Mouse (Mus musculus): ENCODE measurements around the gene Miga2. TPM values are rescaled to one million over a fixed set of nuclear protein-coding genes. Genes with fewer than 3 reads are reported as not detected.
A peak's percentile ranks its signal among the peaks of the same experiment; 100 is the strongest.

Gene Miga2
- polyA plus RNA-seq, 1 experiment from 2014 or later: 13.8 TPM

DNA sequence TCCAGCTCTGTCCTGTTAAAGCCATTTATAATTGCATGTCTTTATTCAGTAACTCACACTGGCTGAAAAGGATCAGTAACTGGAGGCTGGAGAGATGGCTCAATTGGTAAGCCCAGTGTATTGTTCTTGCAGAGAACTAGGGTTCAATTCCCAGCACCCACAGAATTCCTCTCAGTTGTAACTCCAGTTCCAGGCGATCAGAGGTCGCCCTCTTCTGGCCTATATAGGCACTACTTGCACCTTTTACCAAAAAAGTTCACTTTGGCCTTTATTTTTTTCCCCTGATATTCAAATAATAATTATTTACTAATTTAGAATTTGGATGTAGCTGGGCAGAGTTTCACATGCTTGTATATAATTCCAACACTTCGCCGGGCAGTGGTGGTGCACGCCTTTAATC lies 1.2 kb upstream of the Miga2 start:
- Histone ChIP-seq H3K4me3 (ENCODE audit: low read depth, low read length) (no peak overlapping the region), H3K9ac (replicated peaks; ENCODE audit: low read depth) (no peak overlapping the region), H3K4me1 (ENCODE audit: insufficient read depth, low read depth, low read length) (peaks cover 17% of the 10 kb centered on the region), H3K27ac (ENCODE audit: low read length) (no peak overlapping the region), H3K27me3 (replicated peaks; ENCODE audit: insufficient read depth, low read length) (no peaks in the 10 kb centered on the region), H3K9me3 (ENCODE audit: low read length) (no peaks in the 10 kb centered on the region), H3K4me2 (replicated peaks; ENCODE audit: low read depth, low read length) (no peak overlapping the region), H3K36me3 (ENCODE audit: insufficient read depth, low read length) (no peaks in the 10 kb centered on the region)
- ATAC-seq: no peak
- TF ChIP-seq EP300 (IDR thresholded peaks at IDR 0.05) (no peak), CTCF (IDR thresholded peaks at IDR 0.05) (peak; percentile 40)
- 70% methylated on average over 5 of the region's 5 CpGs for WGBS
- no peak for DNase-seq (ENCODE audit: low spot score)

- WGBS: 74% methylated on average over 2 of the region's 2 CpGs
- Histone ChIP-seq H3K27me3 (replicated peaks; ENCODE audit: insufficient read depth, low read length) (no peaks in the 10 kb centered on the region), H3K9ac (replicated peaks; ENCODE audit: low read depth) (0 out of 2 replicates have a peak overlapping the region, but pooled peaks have one; percentile 61), H3K4me3 (ENCODE audit: low read depth, low read length) (0 out of 2 replicates have a peak overlapping the region, but pooled peaks have one; percentile 10), H3K36me3 (ENCODE audit: insufficient read depth, low read length) (peaks cover 17% of the 10 kb centered on the region; the same call in 1 of the 2 replicates), H3K9me3 (ENCODE audit: low read length) (no peaks in the 10 kb centered on the region), H3K4me1 (ENCODE audit: insufficient read depth, low read depth, low read length) (peaks cover 11% of the 10 kb centered on the region; the same call in 1 of the 2 replicates), H3K4me2 (replicated peaks; ENCODE audit: low read depth, low read length) (peak overlapping the region; percentile 76), H3K27ac (ENCODE audit: low read length) (0 out of 2 replicates have a peak overlapping the region, but pooled peaks have one; percentile 35)
- TF ChIP-seq CTCF (IDR thresholded peaks at IDR 0.05) (no peak), EP300 (IDR thresholded peaks at IDR 0.05) (no peak)
- ATAC-seq (no peak), DNase-seq (ENCODE audit: low spot score) (no peak)
These were observed 1.4 kb downstream of the Miga2 start for GRCm38 (mm10) chr2:30365281-30366069.

- Histone ChIP-seq H3K27ac (ENCODE audit: low read length) (peak overlapping the region; percentile 47; the same call in 1 of the 2 replicates), H3K27me3 (replicated peaks; ENCODE audit: insufficient read depth, low read length) (no peaks in the 10 kb centered on the region), H3K9ac (replicated peaks; ENCODE audit: low read depth) (no peak overlapping the region), H3K4me1 (ENCODE audit: insufficient read depth, low read depth, low read length) (peaks cover 11% of the 10 kb centered on the region; the same call in 1 of the 2 replicates), H3K9me3 (ENCODE audit: low read length) (no peaks in the 10 kb centered on the region), H3K36me3 (ENCODE audit: insufficient read depth, low read length) (peaks cover 17% of the 10 kb centered on the region; the same call in 1 of the 2 replicates), H3K4me2 (replicated peaks; ENCODE audit: low read depth, low read length) (no peak overlapping the region), H3K4me3 (ENCODE audit: low read depth, low read length) (no peak overlapping the region)
- no peak for TF ChIP-seq EP300 (IDR thresholded peaks at IDR 0.05)
- peak; percentile 38; the same call in 1 of the 2 replicates for TF ChIP-seq CTCF (IDR thresholded peaks at IDR 0.05)
- WGBS: 50% methylated on average over 5 of the region's 5 CpGs
- DNase-seq (ENCODE audit: low spot score) (peak; percentile 50), ATAC-seq (no peak)
These were observed 2.2 kb downstream of the Miga2 start for GRCm38 (mm10) chr2:30366203-30366602.

DNA sequence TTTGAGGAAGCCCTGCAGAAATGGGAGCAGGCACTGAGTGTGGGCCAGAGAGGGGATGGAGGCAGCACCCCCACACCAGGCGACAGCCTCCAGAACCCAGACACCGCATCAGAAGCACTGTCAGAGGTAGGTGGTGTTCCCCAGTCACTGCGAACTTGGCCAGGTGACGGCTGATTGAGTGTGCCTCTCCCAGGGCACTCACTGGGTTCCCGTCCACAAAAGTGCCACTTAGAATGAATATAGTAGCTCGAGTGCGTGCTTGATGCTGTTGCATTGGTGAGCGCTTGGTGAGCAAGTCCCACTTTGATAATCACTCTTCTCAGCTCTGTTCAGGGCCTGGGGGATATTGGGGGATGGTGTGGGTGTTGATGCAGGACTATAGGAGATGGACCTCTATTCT lies 7.5 kb downstream of the Miga2 start:
- H3K4me2 ChIP-seq (replicated peaks; ENCODE audit: low read depth, low read length): no peak overlapping the region
- H3K9ac ChIP-seq (replicated peaks; ENCODE audit: low read depth): no peak overlapping the region
- DNase-seq (ENCODE audit: low spot score): peak; percentile 70
- ATAC-seq: peak; percentile 86
- H3K36me3 ChIP-seq (ENCODE audit: insufficient read depth, low read length): peaks cover 31% of the 10 kb centered on the region; the same call in 1 of the 2 replicates
- no peak overlapping the region for H3K4me3 ChIP-seq (ENCODE audit: low read depth, low read length)
- H3K4me1 ChIP-seq (ENCODE audit: insufficient read depth, low read depth, low read length): no peaks in the 10 kb centered on the region
- no peak for TF ChIP-seq CTCF (IDR thresholded peaks at IDR 0.05)
- TF ChIP-seq EP300 (IDR thresholded peaks at IDR 0.05): no peak
- no peak overlapping the region for H3K27ac ChIP-seq (ENCODE audit: low read length)
- no peaks in the 10 kb centered on the region for H3K9me3 ChIP-seq (ENCODE audit: low read length)
- H3K27me3 ChIP-seq (replicated peaks; ENCODE audit: insufficient read depth, low read length): no peaks in the 10 kb centered on the region
- WGBS: 71% methylated on average over 8 of the region's 8 CpGs

- no peaks in the 10 kb centered on the region for H3K4me1 ChIP-seq (ENCODE audit: insufficient read depth, low read depth, low read length)
- H3K9ac ChIP-seq (replicated peaks; ENCODE audit: low read depth): no peak overlapping the region
- peaks cover 31% of the 10 kb centered on the region; the same call in 1 of the 2 replicates for H3K36me3 ChIP-seq (ENCODE audit: insufficient read depth, low read length)
- no peaks in the 10 kb centered on the region for H3K9me3 ChIP-seq (ENCODE audit: low read length)
- DNase-seq (ENCODE audit: low spot score) (no peak), ATAC-seq (no peak)
- H3K27me3 ChIP-seq (replicated peaks; ENCODE audit: insufficient read depth, low read length): no peaks in the 10 kb centered on the region
- H3K4me2 ChIP-seq (replicated peaks; ENCODE audit: low read depth, low read length): no peak overlapping the region
- H3K4me3 ChIP-seq (ENCODE audit: low read depth, low read length): no peak overlapping the region
- 95% methylated on average over 5 of the region's 5 CpGs for WGBS
- TF ChIP-seq EP300 (IDR thresholded peaks at IDR 0.05) (no peak), CTCF (IDR thresholded peaks at IDR 0.05) (no peak)
- no peak overlapping the region for H3K27ac ChIP-seq (ENCODE audit: low read length)
These were observed 8.7 kb downstream of the Miga2 start for GRCm38 (mm10) chr2:30372726-30373125.

DNA sequence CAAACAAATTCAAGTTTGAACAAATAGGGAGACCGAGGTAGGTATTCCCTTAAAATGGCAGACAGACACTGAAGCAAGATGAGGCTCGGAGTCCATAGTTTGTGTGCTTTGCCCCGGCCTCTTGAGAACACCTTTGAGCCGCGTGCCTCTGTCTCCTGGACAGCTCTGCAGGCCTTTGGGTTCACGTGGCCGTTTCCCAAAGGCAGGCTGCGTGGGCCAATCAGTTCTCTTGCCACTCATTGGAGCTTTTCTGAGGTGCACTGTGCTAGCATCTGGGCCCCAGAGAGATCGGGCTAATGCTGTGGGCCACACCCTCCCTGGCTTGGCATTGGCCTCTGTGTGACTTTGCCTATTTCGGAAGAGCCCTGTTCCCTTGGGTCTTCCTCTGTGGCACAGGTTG lies 11.9 kb downstream of the Miga2 start:
- no peaks in the 10 kb centered on the region for H3K4me1 ChIP-seq (ENCODE audit: insufficient read depth, low read depth, low read length)
- no peak for DNase-seq (ENCODE audit: low spot score)
- no peak overlapping the region for H3K4me2 ChIP-seq (replicated peaks; ENCODE audit: low read depth, low read length)
- no peaks in the 10 kb centered on the region for H3K9me3 ChIP-seq (ENCODE audit: low read length)
- H3K27ac ChIP-seq (ENCODE audit: low read length): no peak overlapping the region
- TF ChIP-seq EP300 (IDR thresholded peaks at IDR 0.05): no peak
- H3K27me3 ChIP-seq (replicated peaks; ENCODE audit: insufficient read depth, low read length): no peaks in the 10 kb centered on the region
- WGBS: 90% methylated on average over 10 of the region's 10 CpGs
- no peak overlapping the region for H3K9ac ChIP-seq (replicated peaks; ENCODE audit: low read depth)
- ATAC-seq: no peak
- H3K36me3 ChIP-seq (ENCODE audit: insufficient read depth, low read length): peaks cover 20% of the 10 kb centered on the region; the same call in 1 of the 2 replicates
- H3K4me3 ChIP-seq (ENCODE audit: low read depth, low read length): no peak overlapping the region
